In the genomic region with DNA sequence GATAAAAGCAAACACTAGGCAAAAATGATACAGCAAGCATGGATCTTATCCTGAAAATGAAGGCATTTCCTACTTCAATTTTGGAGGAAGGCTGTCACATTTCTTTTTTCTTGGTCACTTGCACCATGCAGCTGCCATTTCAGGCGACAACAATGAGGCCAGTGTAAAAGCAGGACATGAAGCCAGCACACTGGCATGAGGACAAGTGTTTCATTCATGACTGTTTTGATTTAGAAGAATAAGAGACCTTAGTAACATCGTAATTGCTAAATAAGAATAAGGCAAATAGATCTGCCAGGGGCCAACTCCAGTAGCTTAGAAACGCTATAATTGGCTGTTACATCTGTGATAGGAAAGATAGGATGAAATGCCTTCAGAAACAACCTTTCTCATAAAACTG, we compare ENCODE assay signal across 12 mouse cellular contexts.
DNase-seq lines count a peak whose midpoint lies in the region; ATAC-seq and TF ChIP-seq lines count a peak whose summit lies in the region.
"Had no signal": no experiment of that assay in that cellular context is flagged by ENCODE, and none has a peak within 500 bp of the region (broad histone marks: within the 10 kb centered on the region; RNA-seq: fewer than 3 reads in every experiment).

No protein-coding gene starts in this region.

- peak; percentile 56 for DNase-seq in right cerebral cortex, adult 18-20 months
- DNase-seq in right cerebral cortex, postnatal 25 days: no peak
- peak; percentile 72 for DNase-seq in hindbrain, postnatal 0 days (ENCODE audit: low spot score)
- DNase-seq in mesoderm, embryonic 11.5 days (ENCODE audit: low read depth, low spot score): peak; percentile 12
- no peak for DNase-seq in adrenal gland, adult 18-20 months (ENCODE audit: low spot score in 2 of 2)
- DNase-seq: adrenal gland, postnatal 25 days; liver; thymus, postnatal 14 days had no signal

- H3K4me3 ChIP-seq in hindbrain, postnatal 0 days (ENCODE audit: low read length): no peak overlapping the region
- H3K4me3 ChIP-seq in neural tube, embryonic 15.5 days (replicated peaks): no peak overlapping the region
- H3K4me3 ChIP-seq: megakaryocyte, embryonic 14.5 days had no signal

- H3K36me3 ChIP-seq in hindbrain, postnatal 0 days (ENCODE audit: insufficient read depth, low read length): no peaks in the 10 kb centered on the region
- no peaks in the 10 kb centered on the region for H3K36me3 ChIP-seq in neural tube, embryonic 15.5 days

- TF ChIP-seq CTCF in hindbrain, postnatal 0 days (IDR thresholded peaks at IDR 0.05; ENCODE audit: low read depth): no peak

- peak overlapping the region; percentile 61; the same call in 1 of the 2 replicates for H3K27ac ChIP-seq in hindbrain, postnatal 0 days
- no peak overlapping the region for H3K27ac ChIP-seq in neural tube, embryonic 15.5 days (replicated peaks)

- WGBS in hindbrain, postnatal 0 days: 35% methylated on average over 3 of the region's 3 CpGs
- WGBS in neural tube, embryonic 15.5 days: 49% methylated on average over 3 of the region's 3 CpGs

- ATAC-seq in hindbrain, postnatal 0 days: peak; percentile 89
- no peak for ATAC-seq in activated CD4-positive, CD25-positive, alpha-beta regulatory T cell, adult 4 months
- no peak for ATAC-seq in neural tube, embryonic 15.5 days (ENCODE audit: low FRiP score)
- ATAC-seq: inflammation-experienced regulatory T-cells, adult 6 months had no signal

- H3K9ac ChIP-seq in hindbrain, postnatal 0 days (replicated peaks; ENCODE audit: low read length): no peak overlapping the region
- no peak overlapping the region for H3K9ac ChIP-seq in neural tube, embryonic 15.5 days (replicated peaks)

- H3K4me1 ChIP-seq in hindbrain, postnatal 0 days (ENCODE audit: insufficient read depth, low read length): no peaks in the 10 kb centered on the region
- no peaks in the 10 kb centered on the region for H3K4me1 ChIP-seq in neural tube, embryonic 15.5 days
- H3K4me1 ChIP-seq: megakaryocyte, embryonic 14.5 days had no signal

- H3K4me2 ChIP-seq in hindbrain, postnatal 0 days (ENCODE audit: low read depth, low read length): no peak overlapping the region
- H3K4me2 ChIP-seq in neural tube, embryonic 15.5 days: no peak overlapping the region

- H3K27me3 ChIP-seq in hindbrain, postnatal 0 days (ENCODE audit: insufficient read depth, low read length): no peaks in the 10 kb centered on the region
- no peaks in the 10 kb centered on the region for H3K27me3 ChIP-seq in neural tube, embryonic 15.5 days (replicated peaks)
- H3K27me3 ChIP-seq: megakaryocyte, embryonic 14.5 days had no signal

- no peaks in the 10 kb centered on the region for H3K9me3 ChIP-seq in hindbrain, postnatal 0 days (ENCODE audit: low read length)
- H3K9me3 ChIP-seq in neural tube, embryonic 15.5 days (replicated peaks): no peaks in the 10 kb centered on the region
- H3K9me3 ChIP-seq: megakaryocyte, embryonic 14.5 days had no signal

Comparison
In these comparisons a context has a peak if more than half of its experiments do, and no peak if none do; other contexts are left out.
1. DNase-seq: peak in right cerebral cortex, adult 18-20 months (single experiment), hindbrain, postnatal 0 days (single experiment) and mesoderm, embryonic 11.5 days (single experiment); none in right cerebral cortex, postnatal 25 days (single experiment) and adrenal gland, adult 18-20 months (0 of 2).